Mouse (Mus musculus): ENCODE results near the gene Echdc3. TPM values are rescaled to one million over a fixed set of nuclear protein-coding genes. Genes with fewer than 3 reads are reported as not detected.
A peak's percentile ranks its signal among the peaks of the same experiment; 100 is the strongest.

Gene Echdc3
- polyA plus RNA-seq, 1 experiment from 2014 or later = 8.1 TPM

DNA sequence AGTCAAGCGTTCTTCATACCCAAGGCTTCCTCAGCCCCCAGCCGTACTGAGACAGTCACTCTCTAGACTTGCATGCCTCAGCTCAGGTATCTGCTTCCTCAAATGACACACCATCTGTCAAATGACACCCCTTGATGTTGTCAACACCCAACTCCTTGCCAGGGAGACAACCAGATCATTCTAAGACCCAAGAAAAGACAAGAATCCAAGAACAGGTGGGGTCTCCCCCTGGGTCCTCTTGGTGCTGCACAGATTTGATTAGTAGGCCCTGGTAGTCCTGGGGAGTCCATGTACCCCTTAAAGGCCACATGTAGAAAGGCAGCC is 23.2 kb downstream of the Echdc3 start:
- H3K36me3 ChIP-seq (ENCODE audit: control insufficient read depth, insufficient read depth, low read length) = no peaks in the 10 kb centered on the region
- H3K27ac ChIP-seq (replicated peaks) = no peak overlapping the region
- H3K9ac ChIP-seq (ENCODE audit: low read length) = no peak overlapping the region
- H3K27me3 ChIP-seq (ENCODE audit: control insufficient read depth, insufficient read depth, low read length) = no peaks in the 10 kb centered on the region
- TF ChIP-seq EP300 (optimal IDR thresholded peaks at IDR 0.05) = no peak
- no peak for TF ChIP-seq CTCF (IDR thresholded peaks at IDR 0.05; ENCODE audit: low read depth)
- no peak overlapping the region for H3K4me3 ChIP-seq (ENCODE audit: low read depth, low read length)
- no peak for ATAC-seq (ENCODE audit: low FRiP score, low TSS enrichment)
- no peak overlapping the region for H3K4me2 ChIP-seq (replicated peaks; ENCODE audit: low read depth)
- no peaks in the 10 kb centered on the region for H3K9me3 ChIP-seq (ENCODE audit: control insufficient read depth, low read length)
- H3K4me1 ChIP-seq (replicated peaks; ENCODE audit: control insufficient read depth, insufficient read depth) = 0 out of 2 replicates have a peak, but pooled peaks cover 3% of the 10 kb centered on the region
- no peak for DNase-seq (ENCODE audit: low spot score)
- WGBS = 88% methylated on average over 2 of the region's 2 CpGs

DNA sequence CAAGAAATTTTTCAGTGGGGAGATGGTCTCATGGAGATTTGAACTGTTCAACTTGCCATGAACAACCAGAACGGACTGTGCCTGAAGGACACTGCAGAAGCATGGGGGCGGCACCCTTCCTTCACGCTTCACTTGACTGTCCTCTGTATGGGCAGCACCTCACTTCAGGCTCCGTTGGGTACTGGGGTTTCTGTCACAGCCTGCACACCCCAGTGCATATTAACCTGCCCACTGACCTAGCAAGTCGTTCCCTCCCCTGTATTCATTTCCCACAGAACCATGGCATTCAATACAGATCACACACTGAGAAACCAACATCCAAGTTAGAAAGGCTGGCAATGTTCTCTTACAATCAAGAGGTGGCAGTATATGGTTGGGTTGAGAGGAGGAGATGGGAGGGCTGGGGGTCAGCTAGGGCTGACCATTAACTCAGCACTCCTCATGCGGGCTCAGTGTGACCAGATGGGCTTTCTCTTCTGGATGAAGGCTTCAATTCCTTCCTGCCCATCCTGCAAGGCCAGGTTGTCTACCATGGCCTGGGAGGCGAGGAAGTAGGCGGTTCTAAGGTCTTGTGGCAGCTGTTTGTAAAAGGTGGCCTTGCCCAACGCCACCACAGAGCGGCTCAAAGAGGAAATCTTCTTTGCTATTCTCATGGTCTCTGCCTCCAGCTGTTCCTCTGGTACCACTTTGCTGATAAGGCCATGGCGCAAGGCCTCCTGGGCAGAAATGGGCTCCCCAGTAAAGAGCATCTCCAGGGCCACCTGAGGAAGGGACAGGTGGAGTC is 23.8 kb downstream of the Echdc3 start:
- no peak overlapping the region for H3K4me3 ChIP-seq (ENCODE audit: low read depth, low read length)

GRCm38 (mm10) chr2:6187418-6187817 is 25.4 kb downstream of the Echdc3 start:
- H3K27ac ChIP-seq (replicated peaks) = no peak overlapping the region
- DNase-seq (ENCODE audit: low spot score) (no peak), ATAC-seq (ENCODE audit: low FRiP score, low TSS enrichment) (no peak)
- no peak overlapping the region for H3K4me2 ChIP-seq (replicated peaks; ENCODE audit: low read depth)
- WGBS = 78% methylated on average over 11 of the region's 11 CpGs
- H3K36me3 ChIP-seq (ENCODE audit: control insufficient read depth, insufficient read depth, low read length) = no peaks in the 10 kb centered on the region
- no peaks in the 10 kb centered on the region for H3K27me3 ChIP-seq (ENCODE audit: control insufficient read depth, insufficient read depth, low read length)
- TF ChIP-seq CTCF (IDR thresholded peaks at IDR 0.05; ENCODE audit: low read depth) (no peak), EP300 (optimal IDR thresholded peaks at IDR 0.05) (no peak)
- H3K4me3 ChIP-seq (ENCODE audit: low read depth, low read length) = no peak overlapping the region
- H3K9me3 ChIP-seq (ENCODE audit: control insufficient read depth, low read length) = no peaks in the 10 kb centered on the region
- no peaks in the 10 kb centered on the region for H3K4me1 ChIP-seq (replicated peaks; ENCODE audit: control insufficient read depth, insufficient read depth)
- no peak overlapping the region for H3K9ac ChIP-seq (ENCODE audit: low read length)

More for the DNA sequence above, 23.8 kb downstream of the Echdc3 start:
- H3K36me3 ChIP-seq (ENCODE audit: control insufficient read depth, insufficient read depth, low read length) = no peaks in the 10 kb centered on the region
- H3K27ac ChIP-seq (replicated peaks) = no peak overlapping the region
- H3K4me2 ChIP-seq (replicated peaks; ENCODE audit: low read depth) = no peak overlapping the region
- H3K9me3 ChIP-seq (ENCODE audit: control insufficient read depth, low read length) = no peaks in the 10 kb centered on the region
- H3K4me1 ChIP-seq (replicated peaks; ENCODE audit: control insufficient read depth, insufficient read depth) = 0 out of 2 replicates have a peak, but pooled peaks cover 3% of the 10 kb centered on the region
- H3K27me3 ChIP-seq (ENCODE audit: control insufficient read depth, insufficient read depth, low read length) = no peaks in the 10 kb centered on the region
- DNase-seq (ENCODE audit: low spot score) (no peak), ATAC-seq (ENCODE audit: low FRiP score, low TSS enrichment) (no peak)
- no peak overlapping the region for H3K9ac ChIP-seq (ENCODE audit: low read length)
- WGBS = 84% methylated on average over 11 of the region's 11 CpGs
- peak; percentile 19; the same call in 1 of the 2 replicates for TF ChIP-seq CTCF (IDR thresholded peaks at IDR 0.05; ENCODE audit: low read depth)
- no peak for TF ChIP-seq EP300 (optimal IDR thresholded peaks at IDR 0.05)

GRCm38 (mm10) chr2:6186913-6187312 is 25.9 kb downstream of the Echdc3 start:
- 48% methylated on average over 4 of the region's 4 CpGs for WGBS
- Histone ChIP-seq H3K4me2 (replicated peaks; ENCODE audit: low read depth) (no peak overlapping the region), H3K36me3 (ENCODE audit: control insufficient read depth, insufficient read depth, low read length) (no peaks in the 10 kb centered on the region), H3K4me3 (ENCODE audit: low read depth, low read length) (no peak overlapping the region), H3K9ac (ENCODE audit: low read length) (no peak overlapping the region), H3K4me1 (replicated peaks; ENCODE audit: control insufficient read depth, insufficient read depth) (no peaks in the 10 kb centered on the region), H3K27me3 (ENCODE audit: control insufficient read depth, insufficient read depth, low read length) (no peaks in the 10 kb centered on the region), H3K27ac (replicated peaks) (no peak overlapping the region), H3K9me3 (ENCODE audit: control insufficient read depth, low read length) (no peaks in the 10 kb centered on the region)
- no peak for DNase-seq (ENCODE audit: low spot score)
- TF ChIP-seq EP300 (optimal IDR thresholded peaks at IDR 0.05) (no peak), CTCF (IDR thresholded peaks at IDR 0.05; ENCODE audit: low read depth) (no peak)
- no peak for ATAC-seq (ENCODE audit: low FRiP score, low TSS enrichment)

DNA sequence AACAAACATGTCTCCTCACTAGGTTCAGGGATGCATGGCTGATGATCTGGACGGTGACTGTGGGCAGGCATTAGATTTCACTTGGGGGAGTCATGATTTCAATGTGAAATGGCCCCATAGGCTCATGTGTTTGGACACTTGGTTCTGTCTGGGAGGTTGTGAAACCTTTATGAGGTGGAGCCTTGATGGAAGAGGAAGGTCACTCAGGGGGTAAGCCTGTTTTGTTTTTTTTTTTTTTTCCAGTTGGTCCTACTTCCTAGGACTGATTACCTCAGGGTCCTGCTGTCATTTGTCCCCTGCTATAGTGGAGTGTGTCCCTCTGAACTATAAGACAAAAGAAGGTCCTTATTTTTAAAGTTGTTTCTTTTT is 33.1 kb downstream of the Echdc3 start:
- no peaks in the 10 kb centered on the region for H3K36me3 ChIP-seq (ENCODE audit: control insufficient read depth, insufficient read depth, low read length)
- TF ChIP-seq EP300 (optimal IDR thresholded peaks at IDR 0.05) = no peak
- no peak for TF ChIP-seq CTCF (IDR thresholded peaks at IDR 0.05; ENCODE audit: low read depth)
- no peak for ATAC-seq (ENCODE audit: low FRiP score, low TSS enrichment)
- no peak overlapping the region for H3K4me2 ChIP-seq (replicated peaks; ENCODE audit: low read depth)
- H3K9me3 ChIP-seq (ENCODE audit: control insufficient read depth, low read length) = no peaks in the 10 kb centered on the region
- no peak overlapping the region for H3K27ac ChIP-seq (replicated peaks)
- 88% methylated on average over 1 of the region's 1 CpGs for WGBS
- H3K9ac ChIP-seq (ENCODE audit: low read length) = no peak overlapping the region
- no peak overlapping the region for H3K4me3 ChIP-seq (ENCODE audit: low read depth, low read length)
- H3K27me3 ChIP-seq (ENCODE audit: control insufficient read depth, insufficient read depth, low read length) = no peaks in the 10 kb centered on the region
- no peak for DNase-seq (ENCODE audit: low spot score)
- no peaks in the 10 kb centered on the region for H3K4me1 ChIP-seq (replicated peaks; ENCODE audit: control insufficient read depth, insufficient read depth)

GRCm38 (mm10) chr2:6178901-6179748 is 33.7 kb downstream of the Echdc3 start:
- Histone ChIP-seq H3K9ac (ENCODE audit: low read length) (no peak overlapping the region), H3K36me3 (ENCODE audit: control insufficient read depth, insufficient read depth, low read length) (no peaks in the 10 kb centered on the region), H3K4me1 (replicated peaks; ENCODE audit: control insufficient read depth, insufficient read depth) (no peaks in the 10 kb centered on the region), H3K27me3 (ENCODE audit: control insufficient read depth, insufficient read depth, low read length) (no peaks in the 10 kb centered on the region), H3K4me3 (ENCODE audit: low read depth, low read length) (no peak overlapping the region), H3K4me2 (replicated peaks; ENCODE audit: low read depth) (no peak overlapping the region), H3K9me3 (ENCODE audit: control insufficient read depth, low read length) (no peaks in the 10 kb centered on the region), H3K27ac (replicated peaks) (no peak overlapping the region)
- DNase-seq (ENCODE audit: low spot score) (no peak), ATAC-seq (ENCODE audit: low FRiP score, low TSS enrichment) (no peak)
- no peak for TF ChIP-seq EP300 (optimal IDR thresholded peaks at IDR 0.05)
- 72% methylated on average over 16 of the region's 16 CpGs for WGBS

All from stomach, postnatal 0 days (tissue).